Mouse (Mus musculus) urinary bladder, adult 18-20 months (tissue): Measurements from ENCODE around the gene Csnk1g2.

Source experiments
- DNase-seq, 2 experiments: peaks; one replicate each; pipeline ENCODE4 v3.0.0; 2022; ENCODE audit warnings: low spot score in 2 of 2, mixed read lengths in 2 of 2

Gene Csnk1g2

GRCm38 (mm10) chr10:80622661-80623456, at the start of gene Csnk1g2:
TSS of gene Csnk1g2 (plus strand) at chr10:80622838.
- no peak for DNase-seq

GRCm38 (mm10) chr10:80573944-80574343, 48.7 kb upstream of the Csnk1g2 start:
- DNase-seq, result no peak

GRCm38 (mm10) chr10:80574896-80575295, 47.7 kb upstream of the Csnk1g2 start:
- DNase-seq, result no peak

GRCm38 (mm10) chr10:80575925-80576324, 46.7 kb upstream of the Csnk1g2 start:
- no peak for DNase-seq

- DNase-seq, result peak; percentile 48 to 72
These were observed 46.1 kb upstream of the Csnk1g2 start for GRCm38 (mm10) chr10:80576351-80577194.

- DNase-seq, result peak; percentile 98 to 99
These were observed 45.2 kb upstream of the Csnk1g2 start, which contains the start of gene Klf16 for GRCm38 (mm10) chr10:80577195-80578130. TSS of gene Klf16 (minus strand) at chr10:80577321.

GRCm38 (mm10) chr10:80578131-80578750, 44.4 kb upstream of the Csnk1g2 start:
- DNase-seq, result peak; percentile 71 to 78

- no peak for DNase-seq
These were observed 43.7 kb upstream of the Csnk1g2 start for GRCm38 (mm10) chr10:80578911-80579310.

GRCm38 (mm10) chr10:80583047-80583446, 39.6 kb upstream of the Csnk1g2 start:
- no peak for DNase-seq

GRCm38 (mm10) chr10:80584045-80584488, 38.6 kb upstream of the Csnk1g2 start:
- DNase-seq, result no peak

GRCm38 (mm10) chr10:80584642-80585552, 37.7 kb upstream of the Csnk1g2 start:
- no peak for DNase-seq

- no peak for DNase-seq
These were observed 37.1 kb upstream of the Csnk1g2 start for GRCm38 (mm10) chr10:80585581-80585980.

GRCm38 (mm10) chr10:80586407-80587304, 36.0 kb upstream of the Csnk1g2 start:
- DNase-seq, result no peak

GRCm38 (mm10) chr10:80587305-80587657, 35.4 kb upstream of the Csnk1g2 start:
- DNase-seq, result no peak

GRCm38 (mm10) chr10:80589127-80589878, 33.3 kb upstream of the Csnk1g2 start:
- no peak for DNase-seq

GRCm38 (mm10) chr10:80589879-80590854, 32.5 kb upstream of the Csnk1g2 start, which contains the start of gene Abhd17a:
TSS of gene Abhd17a (minus strand) at chr10:80590341.
- peak; percentile 84 to 94 for DNase-seq

- no peak for DNase-seq
These were observed 26.3 kb upstream of the Csnk1g2 start for GRCm38 (mm10) chr10:80596318-80596717.
